Mouse (Mus musculus) small intestine, adult 2 months (tissue): Measurements from ENCODE around the gene Cd247. TPM values are rescaled to one million over a fixed set of nuclear protein-coding genes. Genes with fewer than 3 reads are reported as not detected.

ENCODE experiments used
- H3K27ac ChIP-seq: fragments of 200-500 bp; 2 replicates; pipeline ENCODE4 v1.5.1; 2012; ENCODE audit warnings: low read depth, low read length, control low read depth, inconsistent platforms; ENCODE audit not compliant: insufficient read depth
- H3K27me3 ChIP-seq: fragments of 200-500 bp; 2 replicates; pipeline ENCODE4 v1.6.1; 2012; ENCODE audit warnings: mild to moderate bottlenecking, moderate library complexity, low read length, inconsistent platforms; ENCODE audit not compliant: control insufficient read depth, insufficient read depth
- H3K36me3 ChIP-seq: fragments of 200-500 bp; 2 replicates; pipeline ENCODE4 v1.6.1; 2012; ENCODE audit warnings: mild to moderate bottlenecking, low read length, control low read depth, inconsistent platforms; ENCODE audit not compliant: control insufficient read depth, insufficient read depth
- H3K4me1 ChIP-seq: fragments of 200-500 bp; 2 replicates; pipeline ENCODE4 v1.6.1; 2012; ENCODE audit warnings: low read length, inconsistent platforms, mixed read lengths; ENCODE audit not compliant: control insufficient read depth, insufficient read depth, insufficient read length
- H3K4me3 ChIP-seq: fragments of 200-500 bp; 2 replicates; pipeline ENCODE4 v1.5.1; 2012; ENCODE audit warnings: low read depth, mild to moderate bottlenecking, control low read depth, inconsistent platforms, low read length, moderate library complexity
- CTCF ChIP-seq: fragments of 200-500 bp; IDR thresholded peaks from 2 replicates; pipeline ENCODE4 v1.5.1; 2012; ENCODE audit warnings: low read depth, mild to moderate bottlenecking, control low read depth, inconsistent platforms, low read length, moderate library complexity, mixed read lengths; ENCODE audit not compliant: insufficient replicate concordance, insufficient read length; ENCODE audit errors: extremely low read depth
- POLR2A ChIP-seq: fragments of 200-500 bp; IDR thresholded peaks from 2 replicates; pipeline ENCODE4 v1.6.1; 2012; ENCODE audit warnings: low read depth, mild to moderate bottlenecking, control low read depth, inconsistent platforms, low read length, moderate library complexity
- WGBS: fragments of 180-500 bp; shearing (Covaris S2); methylation state at CpG from one replicate; pipeline ENCODE4 v1.1.7; 2018; 5-methylcytosine and 5-hydroxymethylcytosine counted together
- polyA plus RNA-seq: library from polyadenylated mRNA; depleted of rRNA; stranded (reverse); fragments of >200 nt; gene quantifications from 2 replicates; pipeline ENCODE4 v1.2.3, GENCODE M21; 2012; rRNA removed

Gene Cd247
- polyA plus RNA-seq, 1 experiment = 4.8 TPM

DNA sequence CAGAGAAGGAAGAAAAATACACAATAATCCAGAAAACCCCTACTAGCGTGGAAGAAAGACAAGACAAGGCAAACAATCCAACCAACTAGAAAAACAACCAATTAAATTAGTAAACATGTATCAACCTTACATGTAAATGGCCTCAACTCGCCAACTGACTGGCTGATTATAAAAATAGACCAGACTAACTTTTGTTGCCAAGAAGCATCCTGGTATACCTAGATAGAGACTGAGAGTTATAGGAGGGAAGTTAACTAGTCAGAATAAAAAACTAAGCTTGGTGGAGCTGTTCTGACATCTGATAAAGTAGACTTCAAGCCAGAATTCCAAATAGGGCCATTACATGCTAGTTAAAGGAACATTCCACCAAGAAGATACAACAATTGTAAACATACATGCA, 136.7 kb downstream of the Cd247 start:
- WGBS = 88% methylated on average over 2 of the region's 2 CpGs
- H3K4me1 ChIP-seq = no peaks in the 10 kb centered on the region
- H3K27me3 ChIP-seq = no peaks in the 10 kb centered on the region
- H3K27ac ChIP-seq = no peak overlapping the region
- TF ChIP-seq POLR2A = no peak
- no peak for TF ChIP-seq CTCF
- no peaks in the 10 kb centered on the region for H3K36me3 ChIP-seq
- H3K4me3 ChIP-seq = no peak overlapping the region

Other genes with a start within 250 kb of the Cd247 start
- 15.4 and 24.8 TPM in 2 replicates for gene Mpzl1, start 154.1 kb upstream of the Cd247 start, polyA plus RNA-seq
- gene Rcsd1, start 78.9 kb upstream of the Cd247 start, polyA plus RNA-seq = 4.7 and 9.2 TPM in 2 replicates
- gene Creg1, start 24.9 kb upstream of the Cd247 start, polyA plus RNA-seq = 29.4 and 48.2 TPM in 2 replicates
- gene Pou2f1, start 214.0 kb downstream of the Cd247 start, polyA plus RNA-seq = 8.0 and 17.6 TPM in 2 replicates